Mouse (Mus musculus) kidney, postnatal 36 days (tissue): ENCODE results near the gene Tfeb.

Experiments
- DNase-seq, 2 experiments: peaks; one replicate each; pipeline ENCODE4 v3.0.0; 2021 to 2022; ENCODE audit warnings: mixed read lengths in 2 of 2

The Tfeb gene

GRCm38 (mm10) chr17:47754246-47754645 lies 17.4 kb downstream of the Tfeb start:
- peak; percentile 54 to 59 for DNase-seq

GRCm38 (mm10) chr17:47756366-47756765 lies 19.5 kb downstream of the Tfeb start:
- peak in 1 of 2 experiments; percentile 26 for DNase-seq

GRCm38 (mm10) chr17:47757056-47757610 lies 20.3 kb downstream of the Tfeb start:
- DNase-seq: no peak

- peak; percentile 41 to 55 for DNase-seq
Observed at GRCm38 (mm10) chr17:47759702-47760410, 23.0 kb downstream of the Tfeb start.

GRCm38 (mm10) chr17:47762028-47762427 lies 25.2 kb downstream of the Tfeb start:
- no peak for DNase-seq

- peak; percentile 66 to 73 for DNase-seq
Observed at GRCm38 (mm10) chr17:47762518-47763340, 25.9 kb downstream of the Tfeb start.

- no peak for DNase-seq
Observed at GRCm38 (mm10) chr17:47765986-47766385, 29.2 kb downstream of the Tfeb start.

GRCm38 (mm10) chr17:47766407-47767043 lies 29.7 kb downstream of the Tfeb start:
- no peak for DNase-seq

GRCm38 (mm10) chr17:47767081-47767455 lies 30.2 kb downstream of the Tfeb start:
- DNase-seq: no peak

GRCm38 (mm10) chr17:47767456-47768141 lies 30.8 kb downstream of the Tfeb start:
- DNase-seq: no peak

- peak in 1 of 2 experiments; percentile 53 for DNase-seq
Observed at GRCm38 (mm10) chr17:47768707-47769276, 32.0 kb downstream of the Tfeb start.

GRCm38 (mm10) chr17:47769389-47770299 lies 32.8 kb downstream of the Tfeb start:
- DNase-seq: no peak

GRCm38 (mm10) chr17:47773604-47774003 lies 36.8 kb downstream of the Tfeb start:
- DNase-seq: peak in 1 of 2 experiments; percentile 16

- DNase-seq: no peak
Observed at GRCm38 (mm10) chr17:47777141-47777540, 40.3 kb downstream of the Tfeb start.

GRCm38 (mm10) chr17:47780470-47780869 lies 43.6 kb downstream of the Tfeb start:
- DNase-seq: no peak

- DNase-seq: no peak
Observed at GRCm38 (mm10) chr17:47782486-47782885, 45.7 kb downstream of the Tfeb start.

- no peak for DNase-seq
Observed at GRCm38 (mm10) chr17:47783445-47784223, 46.8 kb downstream of the Tfeb start.

- no peak for DNase-seq
Observed at GRCm38 (mm10) chr17:47784411-47784810, 47.6 kb downstream of the Tfeb start.

- DNase-seq: no peak
Observed at GRCm38 (mm10) chr17:47787632-47788031, 50.8 kb downstream of the Tfeb start.

GRCm38 (mm10) chr17:47788306-47788705 lies 51.5 kb downstream of the Tfeb start:
- DNase-seq: no peak
